Mouse (Mus musculus): ENCODE measurements around the gene Rnf2. TPM values are rescaled to one million over a fixed set of nuclear protein-coding genes. Genes with fewer than 3 reads are reported as not detected.
"Not testable (repeated sequence)": the region's sequence is repeated elsewhere in the genome, so short reads cannot be mapped to it uniquely, and the experiment has no call there.

The Rnf2 gene
- polyA plus RNA-seq, 1 experiment from 2014 or later = 59.2 TPM

- no peaks in the 10 kb centered on the region for H3K9me3 ChIP-seq (ENCODE audit: control insufficient read depth, low read length)
- no peak overlapping the region for H3K27ac ChIP-seq (ENCODE audit: low read length)
- ATAC-seq = no peak
- no peaks in the 10 kb centered on the region for H3K27me3 ChIP-seq (replicated peaks; ENCODE audit: control insufficient read depth, insufficient read depth, low read length)
- no peak overlapping the region for H3K4me3 ChIP-seq (ENCODE audit: low read length)
- no peak overlapping the region for H3K4me2 ChIP-seq (ENCODE audit: low read depth, low read length)
- WGBS = 27% methylated on average over 1 of the region's 1 CpGs
- no peak overlapping the region for H3K9ac ChIP-seq (ENCODE audit: low read depth, low read length)
- peaks cover 18% of the 10 kb centered on the region for H3K4me1 ChIP-seq (ENCODE audit: control insufficient read depth, insufficient read depth, low read length)
- no peaks in the 10 kb centered on the region for H3K36me3 ChIP-seq (ENCODE audit: control insufficient read depth, insufficient read depth, low read length)
Measured at GRCm38 (mm10) chr1:151492419-151492818, 8.3 kb downstream of the Rnf2 start.

- no peak overlapping the region for H3K9ac ChIP-seq (ENCODE audit: low read depth, low read length)
- no peak overlapping the region for H3K27ac ChIP-seq (ENCODE audit: low read length)
- WGBS = 79% methylated on average over 6 of the region's 6 CpGs
- peaks cover 6% of the 10 kb centered on the region; the same call in 1 of the 2 replicates for H3K4me1 ChIP-seq (ENCODE audit: control insufficient read depth, insufficient read depth, low read length)
- H3K36me3 ChIP-seq (ENCODE audit: control insufficient read depth, insufficient read depth, low read length) = no peaks in the 10 kb centered on the region
- ATAC-seq = no peak
- H3K27me3 ChIP-seq (replicated peaks; ENCODE audit: control insufficient read depth, insufficient read depth, low read length) = no peaks in the 10 kb centered on the region
- H3K4me3 ChIP-seq (ENCODE audit: low read length) = no peak overlapping the region
- H3K9me3 ChIP-seq (ENCODE audit: control insufficient read depth, low read length) = no peaks in the 10 kb centered on the region
- H3K4me2 ChIP-seq (ENCODE audit: low read depth, low read length) = no peak overlapping the region
Measured at GRCm38 (mm10) chr1:151489806-151490205, 10.9 kb downstream of the Rnf2 start.

DNA sequence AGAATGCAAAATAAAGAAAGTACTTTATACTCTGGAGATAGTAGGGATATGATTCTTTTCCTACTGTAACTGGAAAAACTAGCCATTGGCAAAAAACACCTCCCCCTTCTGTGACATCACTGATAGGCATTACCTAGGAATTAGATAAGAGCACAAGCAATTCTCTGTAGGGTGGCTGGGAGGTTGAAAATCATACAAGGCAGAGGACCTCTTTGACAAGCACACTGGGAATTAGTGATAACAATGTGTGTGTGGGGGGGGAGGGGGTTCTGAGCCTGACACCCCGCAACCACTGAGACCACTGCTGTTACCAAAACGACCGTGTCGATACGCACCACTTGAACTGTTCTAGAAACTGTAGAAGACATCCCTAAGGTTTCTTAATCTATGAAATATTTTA, 16.0 kb downstream of the Rnf2 start:
- no peaks in the 10 kb centered on the region for H3K9me3 ChIP-seq (ENCODE audit: control insufficient read depth, low read length)
- no peak for ATAC-seq
- WGBS = 89% methylated on average over 5 of the region's 5 CpGs
- no peaks in the 10 kb centered on the region for H3K27me3 ChIP-seq (replicated peaks; ENCODE audit: control insufficient read depth, insufficient read depth, low read length)
- no peaks in the 10 kb centered on the region for H3K36me3 ChIP-seq (ENCODE audit: control insufficient read depth, insufficient read depth, low read length)
- H3K27ac ChIP-seq (ENCODE audit: low read length) = no peak overlapping the region
- H3K4me2 ChIP-seq (ENCODE audit: low read depth, low read length) = no peak overlapping the region
- H3K4me1 ChIP-seq (ENCODE audit: control insufficient read depth, insufficient read depth, low read length) = no peaks in the 10 kb centered on the region
- no peak overlapping the region for H3K4me3 ChIP-seq (ENCODE audit: low read length)
- no peak overlapping the region for H3K9ac ChIP-seq (ENCODE audit: low read depth, low read length)

DNA sequence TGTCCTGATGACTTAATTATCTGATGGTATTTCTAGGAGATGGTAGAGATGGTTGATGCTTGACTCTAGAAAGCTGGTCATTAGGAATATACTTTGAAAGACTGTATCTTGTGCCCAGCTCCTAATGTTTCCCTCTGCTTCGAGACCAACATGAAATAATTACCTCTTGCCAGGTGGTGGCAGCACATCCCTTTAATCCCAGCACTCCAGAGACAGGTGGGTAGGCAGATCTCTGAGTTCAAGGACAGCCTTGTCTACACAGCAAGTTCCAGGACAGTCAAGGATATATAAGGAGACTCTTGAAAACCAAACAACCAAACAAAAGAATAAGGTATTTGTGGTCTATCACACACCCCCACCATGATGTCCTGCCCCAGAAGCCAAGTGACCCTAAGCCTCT, 17.2 kb downstream of the Rnf2 start:
- no peak overlapping the region for H3K4me3 ChIP-seq (ENCODE audit: low read length)
- H3K27me3 ChIP-seq (replicated peaks; ENCODE audit: control insufficient read depth, insufficient read depth, low read length) = no peaks in the 10 kb centered on the region
- H3K9ac ChIP-seq (ENCODE audit: low read depth, low read length) = no peak overlapping the region
- WGBS = 63% methylated on average over 1 of the region's 1 CpGs
- H3K9me3 ChIP-seq (ENCODE audit: control insufficient read depth, low read length) = no peaks in the 10 kb centered on the region
- no peak overlapping the region for H3K27ac ChIP-seq (ENCODE audit: low read length)
- H3K36me3 ChIP-seq (ENCODE audit: control insufficient read depth, insufficient read depth, low read length) = no peaks in the 10 kb centered on the region
- H3K4me1 ChIP-seq (ENCODE audit: control insufficient read depth, insufficient read depth, low read length) = no peaks in the 10 kb centered on the region
- peak; percentile 44; the same call in 1 of the 2 replicates for ATAC-seq
- no peak overlapping the region for H3K4me2 ChIP-seq (ENCODE audit: low read depth, low read length)

- Histone ChIP-seq H3K4me3 (ENCODE audit: low read length) (no peak overlapping the region), H3K27ac (ENCODE audit: low read length) (no peak overlapping the region), H3K36me3 (ENCODE audit: control insufficient read depth, insufficient read depth, low read length) (no peaks in the 10 kb centered on the region), H3K4me1 (ENCODE audit: control insufficient read depth, insufficient read depth, low read length) (no peaks in the 10 kb centered on the region), H3K4me2 (ENCODE audit: low read depth, low read length) (no peak overlapping the region), H3K27me3 (replicated peaks; ENCODE audit: control insufficient read depth, insufficient read depth, low read length) (no peaks in the 10 kb centered on the region), H3K9me3 (ENCODE audit: control insufficient read depth, low read length) (no peaks in the 10 kb centered on the region), H3K9ac (ENCODE audit: low read depth, low read length) (no peak overlapping the region)
- no peak for ATAC-seq
- 95% methylated on average over 1 of the region's 1 CpGs for WGBS
Measured at GRCm38 (mm10) chr1:151482497-151482896, 18.3 kb downstream of the Rnf2 start.

DNA sequence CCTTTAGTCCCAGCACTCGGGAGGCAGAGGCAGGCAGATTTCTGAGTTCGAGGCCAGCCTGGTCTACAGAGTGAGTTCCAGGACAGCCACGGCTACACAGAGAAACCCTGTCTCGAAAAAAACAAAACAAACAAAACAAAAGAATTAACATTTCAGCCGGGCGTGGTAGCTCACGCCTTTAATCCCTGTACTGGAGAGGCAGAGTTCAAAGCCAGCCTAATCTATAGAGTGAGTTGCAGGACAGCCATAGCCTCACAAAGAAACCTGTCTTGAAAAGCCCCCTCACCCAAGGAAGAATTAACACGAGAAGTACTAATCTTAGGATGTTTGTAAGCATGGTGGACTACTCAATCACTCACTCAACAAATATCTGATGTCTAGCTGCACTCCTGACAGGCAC, 28.4 kb downstream of the Rnf2 start:
- not testable (repeated sequence) for H3K4me1 ChIP-seq (ENCODE audit: control insufficient read depth, insufficient read depth, low read length); H3K9ac ChIP-seq (ENCODE audit: low read depth, low read length); H3K4me2 ChIP-seq (ENCODE audit: low read depth, low read length); H3K4me3 ChIP-seq (ENCODE audit: low read length); ATAC-seq; H3K9me3 ChIP-seq (ENCODE audit: control insufficient read depth, low read length); H3K27me3 ChIP-seq (replicated peaks; ENCODE audit: control insufficient read depth, insufficient read depth, low read length); H3K27ac ChIP-seq (ENCODE audit: low read length)
- H3K36me3 ChIP-seq (ENCODE audit: control insufficient read depth, insufficient read depth, low read length) = peaks cover 11% of the 10 kb centered on the region; the same call in 1 of the 2 replicates
- WGBS = 93% methylated on average over 8 of the region's 8 CpGs

DNA sequence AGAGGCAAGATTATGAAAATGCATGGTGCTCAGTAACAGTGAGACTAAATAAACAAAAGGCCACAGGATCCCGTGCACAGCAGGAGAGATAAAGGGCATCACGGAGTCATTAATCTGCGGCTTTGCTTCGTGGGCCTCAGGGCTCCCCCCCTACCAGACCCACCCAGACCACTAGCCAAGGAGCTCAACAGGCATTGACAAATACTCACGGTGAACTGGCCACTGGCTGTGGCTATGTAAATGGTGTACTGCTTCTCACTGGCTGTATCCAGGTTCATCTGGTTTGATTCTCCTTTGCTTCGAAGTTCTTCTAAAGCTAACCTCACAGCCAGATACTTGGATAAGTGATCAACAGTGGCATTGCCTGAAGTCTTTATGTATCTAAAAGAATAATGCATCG, 29.3 kb downstream of the Rnf2 start:
- H3K36me3 ChIP-seq (ENCODE audit: control insufficient read depth, insufficient read depth, low read length) = peaks cover 13% of the 10 kb centered on the region; the same call in 1 of the 2 replicates
- no peaks in the 10 kb centered on the region for H3K4me1 ChIP-seq (ENCODE audit: control insufficient read depth, insufficient read depth, low read length)
- H3K9ac ChIP-seq (ENCODE audit: low read depth, low read length) = no peak overlapping the region
- WGBS = 56% methylated on average over 7 of the region's 7 CpGs
- no peak overlapping the region for H3K4me2 ChIP-seq (ENCODE audit: low read depth, low read length)
- no peaks in the 10 kb centered on the region for H3K9me3 ChIP-seq (ENCODE audit: control insufficient read depth, low read length)
- no peak for ATAC-seq
- no peak overlapping the region for H3K27ac ChIP-seq (ENCODE audit: low read length)
- no peak overlapping the region for H3K4me3 ChIP-seq (ENCODE audit: low read length)
- H3K27me3 ChIP-seq (replicated peaks; ENCODE audit: control insufficient read depth, insufficient read depth, low read length) = no peaks in the 10 kb centered on the region

- no peak overlapping the region for H3K4me3 ChIP-seq (ENCODE audit: low read length)
- 0 out of 2 replicates have a peak, but pooled peaks cover 2% of the 10 kb centered on the region for H3K36me3 ChIP-seq (ENCODE audit: control insufficient read depth, insufficient read depth, low read length)
- no peaks in the 10 kb centered on the region for H3K4me1 ChIP-seq (ENCODE audit: control insufficient read depth, insufficient read depth, low read length)
- H3K9me3 ChIP-seq (ENCODE audit: control insufficient read depth, low read length) = no peaks in the 10 kb centered on the region
- no peak for ATAC-seq
- WGBS = 83% methylated on average over 4 of the region's 4 CpGs
- no peak overlapping the region for H3K4me2 ChIP-seq (ENCODE audit: low read depth, low read length)
- no peaks in the 10 kb centered on the region for H3K27me3 ChIP-seq (replicated peaks; ENCODE audit: control insufficient read depth, insufficient read depth, low read length)
- no peak overlapping the region for H3K9ac ChIP-seq (ENCODE audit: low read depth, low read length)
- H3K27ac ChIP-seq (ENCODE audit: low read length) = no peak overlapping the region
Measured at GRCm38 (mm10) chr1:151466571-151466970, 34.2 kb downstream of the Rnf2 start.

GRCm38 (mm10) chr1:151464914-151465313, 35.8 kb downstream of the Rnf2 start:
- H3K9ac ChIP-seq (ENCODE audit: low read depth, low read length) = no peak overlapping the region
- WGBS = 66% methylated on average over 4 of the region's 4 CpGs
- ATAC-seq = no peak

GRCm38 (mm10) chr1:151461265-151461664, 39.5 kb downstream of the Rnf2 start:
- Histone ChIP-seq H3K9ac (ENCODE audit: low read depth, low read length) (no peak overlapping the region), H3K4me1 (ENCODE audit: control insufficient read depth, insufficient read depth, low read length) (no peaks in the 10 kb centered on the region), H3K4me2 (ENCODE audit: low read depth, low read length) (no peak overlapping the region), H3K36me3 (ENCODE audit: control insufficient read depth, insufficient read depth, low read length) (peaks cover 5% of the 10 kb centered on the region), H3K4me3 (ENCODE audit: low read length) (no peak overlapping the region), H3K27ac (ENCODE audit: low read length) (no peak overlapping the region), H3K9me3 (ENCODE audit: control insufficient read depth, low read length) (no peaks in the 10 kb centered on the region), H3K27me3 (replicated peaks; ENCODE audit: control insufficient read depth, insufficient read depth, low read length) (no peaks in the 10 kb centered on the region)
- no peak for ATAC-seq
- 78% methylated on average over 9 of the region's 9 CpGs for WGBS

More at GRCm38 (mm10) chr1:151464914-151465313, 35.8 kb downstream of the Rnf2 start:
- H3K9me3 ChIP-seq (ENCODE audit: control insufficient read depth, low read length) = no peaks in the 10 kb centered on the region
- no peak overlapping the region for H3K27ac ChIP-seq (ENCODE audit: low read length)
- H3K27me3 ChIP-seq (replicated peaks; ENCODE audit: control insufficient read depth, insufficient read depth, low read length) = no peaks in the 10 kb centered on the region
- H3K4me3 ChIP-seq (ENCODE audit: low read length) = no peak overlapping the region
- H3K4me2 ChIP-seq (ENCODE audit: low read depth, low read length) = no peak overlapping the region
- no peaks in the 10 kb centered on the region for H3K4me1 ChIP-seq (ENCODE audit: control insufficient read depth, insufficient read depth, low read length)
- H3K36me3 ChIP-seq (ENCODE audit: control insufficient read depth, insufficient read depth, low read length) = 0 out of 2 replicates have a peak, but pooled peaks cover 2% of the 10 kb centered on the region
